In genomic region chr3:100686756-100687155, GRCm38 (mm10) we compare ENCODE assay signal across 9 mouse cellular contexts. TPM values are rescaled to one million over a fixed set of nuclear protein-coding genes. Genes with fewer than 3 reads are reported as not detected.
DNase-seq lines count a peak whose midpoint lies in the region; ATAC-seq lines count a peak whose summit lies in the region.
"Had no signal": no experiment of that assay in that cellular context is flagged by ENCODE, and none has a peak within 500 bp of the region (broad histone marks: within the 10 kb centered on the region; RNA-seq: fewer than 3 reads in every experiment).

No protein-coding gene starts in this region.

- 90% methylated on average over 8 of the region's 8 CpGs for WGBS in forebrain, embryonic 16.5 days
- WGBS in forebrain, embryonic 15.5 days, result 90% methylated on average over 8 of the region's 8 CpGs
- 90% methylated on average over 8 of the region's 8 CpGs for WGBS in liver, embryonic 11.5 days
- WGBS in hindbrain, embryonic 16.5 days, result 90% methylated on average over 8 of the region's 8 CpGs
- 89% methylated on average over 8 of the region's 8 CpGs for WGBS in midbrain, embryonic 13.5 days

- no peaks in the 10 kb centered on the region for H3K27me3 ChIP-seq in forebrain, embryonic 16.5 days (replicated peaks; ENCODE audit: control insufficient read depth, insufficient read depth, low read length)
- no peaks in the 10 kb centered on the region for H3K27me3 ChIP-seq in forebrain, embryonic 15.5 days
- no peaks in the 10 kb centered on the region for H3K27me3 ChIP-seq in liver, embryonic 11.5 days (replicated peaks; ENCODE audit: control insufficient read depth, insufficient read depth, low read length)
- no peaks in the 10 kb centered on the region for H3K27me3 ChIP-seq in hindbrain, embryonic 16.5 days (replicated peaks; ENCODE audit: control insufficient read depth, insufficient read depth, low read length)
- no peaks in the 10 kb centered on the region for H3K27me3 ChIP-seq in midbrain, embryonic 13.5 days

- no peaks in the 10 kb centered on the region for H3K36me3 ChIP-seq in forebrain, embryonic 16.5 days (ENCODE audit: control insufficient read depth, insufficient read depth)
- H3K36me3 ChIP-seq in forebrain, embryonic 15.5 days, result no peaks in the 10 kb centered on the region
- H3K36me3 ChIP-seq in liver, embryonic 11.5 days (ENCODE audit: control insufficient read depth, insufficient read depth, low read length), result no peaks in the 10 kb centered on the region
- no peaks in the 10 kb centered on the region for H3K36me3 ChIP-seq in hindbrain, embryonic 16.5 days (ENCODE audit: control insufficient read depth, insufficient read depth, low read length)
- H3K36me3 ChIP-seq in midbrain, embryonic 13.5 days, result no peaks in the 10 kb centered on the region

- H3K27ac ChIP-seq in forebrain, embryonic 16.5 days (ENCODE audit: low read length), result no peak overlapping the region
- no peak overlapping the region for H3K27ac ChIP-seq in forebrain, embryonic 15.5 days (replicated peaks)
- H3K27ac ChIP-seq in liver, embryonic 11.5 days (ENCODE audit: low read depth, low read length), result no peak overlapping the region
- no peak overlapping the region for H3K27ac ChIP-seq in hindbrain, embryonic 16.5 days (ENCODE audit: low read depth, low read length)
- H3K27ac ChIP-seq in midbrain, embryonic 13.5 days, result no peak overlapping the region

- H3K4me1 ChIP-seq in forebrain, embryonic 16.5 days (replicated peaks; ENCODE audit: control insufficient read depth, insufficient read depth, low read length), result peaks cover 17% of the 10 kb centered on the region
- H3K4me1 ChIP-seq in forebrain, embryonic 15.5 days, result peaks cover 30% of the 10 kb centered on the region
- peaks cover 6% of the 10 kb centered on the region for H3K4me1 ChIP-seq in liver, embryonic 11.5 days (replicated peaks; ENCODE audit: control insufficient read depth, insufficient read depth, low read length)
- peaks cover 5% of the 10 kb centered on the region for H3K4me1 ChIP-seq in hindbrain, embryonic 16.5 days (ENCODE audit: control insufficient read depth, insufficient read depth, low read depth, low read length)
- peaks cover 21% of the 10 kb centered on the region for H3K4me1 ChIP-seq in midbrain, embryonic 13.5 days (replicated peaks)

- H3K4me3 ChIP-seq in forebrain, embryonic 16.5 days (replicated peaks; ENCODE audit: low read length), result no peak overlapping the region
- no peak overlapping the region for H3K4me3 ChIP-seq in forebrain, embryonic 15.5 days
- H3K4me3 ChIP-seq in liver, embryonic 11.5 days (ENCODE audit: low read depth, low read length), result no peak overlapping the region
- H3K4me3 ChIP-seq in hindbrain, embryonic 16.5 days (ENCODE audit: low read length), result no peak overlapping the region
- H3K4me3 ChIP-seq in midbrain, embryonic 13.5 days (replicated peaks), result no peak overlapping the region

- no peak for ATAC-seq in forebrain, embryonic 16.5 days
- ATAC-seq in forebrain, embryonic 15.5 days (replicated peaks), result no peak
- ATAC-seq in liver, embryonic 11.5 days (replicated peaks; ENCODE audit: low FRiP score), result no peak
- no peak for ATAC-seq in hindbrain, embryonic 16.5 days
- no peak for ATAC-seq in midbrain, embryonic 13.5 days

- DNase-seq in liver, embryonic 11.5 days (ENCODE audit: low spot score), result no peak
- no peak for DNase-seq in liver
- no peak for DNase-seq in urinary bladder, postnatal 14 days (ENCODE audit: low spot score)
- DNase-seq in spleen, postnatal 14 days (ENCODE audit: low spot score in 2 of 2), result no peak
- DNase-seq: adrenal gland, postnatal 36 days had no signal

- no peaks in the 10 kb centered on the region for H3K9me3 ChIP-seq in forebrain, embryonic 16.5 days (ENCODE audit: control insufficient read depth, low read length)
- H3K9me3 ChIP-seq in forebrain, embryonic 15.5 days, result no peaks in the 10 kb centered on the region
- H3K9me3 ChIP-seq in liver, embryonic 11.5 days (ENCODE audit: control insufficient read depth, low read length), result no peaks in the 10 kb centered on the region
- H3K9me3 ChIP-seq in hindbrain, embryonic 16.5 days (ENCODE audit: control insufficient read depth, low read length), result no peaks in the 10 kb centered on the region
- no peaks in the 10 kb centered on the region for H3K9me3 ChIP-seq in midbrain, embryonic 13.5 days

- peak overlapping the region; percentile 89; the same call in 1 of the 2 replicates for H3K4me2 ChIP-seq in forebrain, embryonic 16.5 days (ENCODE audit: low read length)
- no peak overlapping the region for H3K4me2 ChIP-seq in forebrain, embryonic 15.5 days (replicated peaks)
- peak overlapping the region; percentile 90 for H3K4me2 ChIP-seq in liver, embryonic 11.5 days
- H3K4me2 ChIP-seq in hindbrain, embryonic 16.5 days (ENCODE audit: low read length), result peak overlapping the region; percentile 92; the same call in 1 of the 2 replicates
- peak overlapping the region; percentile 78 for H3K4me2 ChIP-seq in midbrain, embryonic 13.5 days (replicated peaks)

- H3K9ac ChIP-seq in forebrain, embryonic 16.5 days (replicated peaks; ENCODE audit: low read depth, low read length), result no peak overlapping the region
- H3K9ac ChIP-seq in forebrain, embryonic 15.5 days (replicated peaks), result no peak overlapping the region
- no peak overlapping the region for H3K9ac ChIP-seq in liver, embryonic 11.5 days (ENCODE audit: low read depth, low read length)
- no peak overlapping the region for H3K9ac ChIP-seq in hindbrain, embryonic 16.5 days (ENCODE audit: low read depth, low read length)
- H3K9ac ChIP-seq in midbrain, embryonic 13.5 days (replicated peaks), result no peak overlapping the region

RNA-seq across cellular contexts. Expression of gene Man1a2, which starts 1.5 kb away (rescaled TPM):
- 32.8 and 36.7 TPM in 2 replicates for polyA plus RNA-seq in forebrain, embryonic 16.5 days (2015; fragmentation: Nextera tagmentation; extraction: Ambion mirVana)
- 38.8 and 39.1 TPM in 2 replicates for polyA plus RNA-seq in forebrain, embryonic 15.5 days (2015; fragmentation: Nextera tagmentation; extraction: Ambion mirVana)
- 62.8 and 64.3 TPM in 2 replicates for polyA plus RNA-seq in liver, embryonic 11.5 days (2014; fragmentation: Nextera tagmentation; extraction: Ambion mirVana)
- polyA plus RNA-seq in hindbrain, embryonic 16.5 days (2015; fragmentation: Nextera tagmentation; extraction: Ambion mirVana), result 20.8 and 24.0 TPM in 2 replicates
- 32.1 and 46.9 TPM in 2 replicates for polyA plus RNA-seq in midbrain, embryonic 13.5 days (2015; fragmentation: Nextera tagmentation; extraction: Ambion mirVana)
